Mouse (Mus musculus) MN1 (cell line): ENCODE measurements around the gene Steap3.

Experiments
- DNase-seq: peaks from one replicate; pipeline ENCODE4 v3.0.0-alpha.2; 2016; ENCODE audit warnings: low spot score

Gene Steap3

DNA sequence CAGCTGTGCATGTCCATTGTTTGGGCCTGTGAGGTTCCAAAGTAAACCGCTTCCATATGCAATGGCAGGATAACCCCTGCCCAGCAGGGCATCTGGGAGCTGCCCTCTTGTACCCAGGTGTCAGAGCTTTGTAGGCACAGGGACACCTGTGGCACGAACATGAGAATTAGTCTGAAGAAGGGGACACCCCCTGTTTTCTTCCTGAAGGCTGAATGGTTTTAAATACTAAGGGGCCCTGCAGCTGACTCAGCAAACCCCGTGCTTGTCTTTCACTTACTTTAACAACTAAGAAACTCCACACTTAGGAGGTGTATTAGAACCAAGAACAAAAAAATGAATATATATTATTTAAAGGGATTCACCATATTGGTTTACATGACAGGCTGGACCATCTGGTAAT lies 74.4 kb downstream of the Steap3 start:
- DNase-seq, result no peak

- DNase-seq, result peak; percentile 57
Measured at GRCm38 (mm10) chr1:120197189-120197588, 75.3 kb downstream of the Steap3 start.

- DNase-seq, result no peak
Measured at GRCm38 (mm10) chr1:120196724-120197123, 75.8 kb downstream of the Steap3 start.

DNA sequence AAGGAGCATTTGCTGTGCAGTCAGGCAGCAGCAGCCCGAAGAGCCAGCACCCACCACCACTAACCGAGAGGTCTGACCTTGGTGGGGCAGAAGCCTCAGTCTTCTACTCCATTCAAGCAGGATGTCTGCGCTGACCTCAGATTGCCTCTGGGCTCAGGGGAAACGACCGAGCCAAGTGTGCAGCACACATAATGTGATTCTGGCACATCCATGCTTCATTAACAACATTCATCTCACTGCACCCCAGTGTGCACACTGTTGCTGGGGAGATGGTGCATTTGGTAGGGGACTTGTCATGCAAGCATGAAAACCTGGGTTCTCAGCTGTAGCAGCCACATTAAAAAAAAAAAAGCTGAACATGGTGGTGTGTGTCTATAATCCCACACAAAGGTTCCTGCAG lies 76.6 kb downstream of the Steap3 start:
- no peak for DNase-seq

DNA sequence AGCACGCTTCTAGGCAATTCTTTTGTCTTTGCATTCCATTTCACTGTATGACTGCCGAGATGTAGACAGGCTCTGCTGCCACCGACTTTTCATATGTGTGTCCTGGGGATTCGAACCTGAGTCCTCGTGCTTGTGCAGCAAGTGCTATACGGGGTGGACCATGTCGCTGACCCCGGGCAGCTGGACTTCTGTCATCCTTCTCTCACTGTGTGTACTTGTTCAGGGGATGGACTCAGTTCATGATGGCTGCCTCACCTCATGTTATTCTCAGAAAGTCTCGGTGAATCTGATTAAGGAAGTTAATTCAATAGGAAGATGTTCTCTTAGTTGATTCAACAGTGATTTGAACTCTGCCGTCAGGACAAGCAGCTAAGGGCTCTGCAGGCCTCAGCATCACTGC lies 78.9 kb downstream of the Steap3 start:
- DNase-seq, result no peak

- no peak for DNase-seq
Measured at GRCm38 (mm10) chr1:120192321-120192720, 80.2 kb downstream of the Steap3 start.

DNA sequence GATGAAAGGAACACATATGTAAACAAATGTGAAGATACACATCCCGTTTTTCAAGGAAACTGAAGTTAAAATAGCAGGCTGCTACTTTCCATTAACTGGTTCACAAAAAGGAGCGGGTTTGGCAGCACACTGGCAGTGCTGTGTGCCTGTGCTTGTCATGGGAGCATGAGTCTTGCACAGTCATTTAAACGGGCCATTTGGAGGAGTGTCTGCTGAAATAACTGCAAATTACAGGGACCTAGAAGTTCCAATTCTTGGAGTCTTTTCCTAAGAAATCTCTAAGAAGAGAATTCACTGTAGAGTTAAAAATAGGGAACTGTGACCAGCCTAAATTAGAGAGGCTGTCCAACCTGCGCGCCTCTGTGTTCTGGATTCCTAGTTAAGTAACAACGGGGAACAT lies 81.6 kb downstream of the Steap3 start:
- no peak for DNase-seq

- DNase-seq, result no peak
Measured at GRCm38 (mm10) chr1:120190300-120190699, 82.2 kb downstream of the Steap3 start.

GRCm38 (mm10) chr1:120189206-120189605 lies 83.3 kb downstream of the Steap3 start:
- DNase-seq, result no peak

- DNase-seq, result no peak
Measured at GRCm38 (mm10) chr1:120187059-120187458, 85.4 kb downstream of the Steap3 start.

DNA sequence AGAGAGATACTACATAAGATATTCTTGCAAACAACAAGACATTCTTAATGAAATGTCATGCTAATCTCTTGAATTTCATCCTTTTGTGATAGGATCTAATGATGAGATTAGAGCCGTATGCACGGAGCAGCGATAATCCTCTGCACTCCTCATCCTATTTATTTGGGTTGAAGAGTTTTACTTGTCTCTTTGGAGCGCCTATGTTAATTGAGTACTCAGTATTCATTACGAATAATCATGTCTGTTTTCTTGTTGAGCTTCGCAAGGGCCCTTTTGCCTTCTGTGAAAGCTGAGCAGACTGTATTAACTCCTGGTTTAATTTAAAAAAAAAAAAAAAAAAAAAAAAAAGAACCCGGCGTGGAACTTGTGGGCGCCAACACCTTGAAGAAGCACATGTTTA lies 85.8 kb downstream of the Steap3 start:
- DNase-seq, result no peak

- no peak for DNase-seq
Measured at GRCm38 (mm10) chr1:120186204-120186603, 86.3 kb downstream of the Steap3 start.

GRCm38 (mm10) chr1:120177141-120177540 lies 95.4 kb downstream of the Steap3 start:
- no peak for DNase-seq

- no peak for DNase-seq
Measured at GRCm38 (mm10) chr1:120176313-120176712, 96.2 kb downstream of the Steap3 start.

GRCm38 (mm10) chr1:120174991-120175390 lies 97.5 kb downstream of the Steap3 start:
- DNase-seq, result no peak

DNA sequence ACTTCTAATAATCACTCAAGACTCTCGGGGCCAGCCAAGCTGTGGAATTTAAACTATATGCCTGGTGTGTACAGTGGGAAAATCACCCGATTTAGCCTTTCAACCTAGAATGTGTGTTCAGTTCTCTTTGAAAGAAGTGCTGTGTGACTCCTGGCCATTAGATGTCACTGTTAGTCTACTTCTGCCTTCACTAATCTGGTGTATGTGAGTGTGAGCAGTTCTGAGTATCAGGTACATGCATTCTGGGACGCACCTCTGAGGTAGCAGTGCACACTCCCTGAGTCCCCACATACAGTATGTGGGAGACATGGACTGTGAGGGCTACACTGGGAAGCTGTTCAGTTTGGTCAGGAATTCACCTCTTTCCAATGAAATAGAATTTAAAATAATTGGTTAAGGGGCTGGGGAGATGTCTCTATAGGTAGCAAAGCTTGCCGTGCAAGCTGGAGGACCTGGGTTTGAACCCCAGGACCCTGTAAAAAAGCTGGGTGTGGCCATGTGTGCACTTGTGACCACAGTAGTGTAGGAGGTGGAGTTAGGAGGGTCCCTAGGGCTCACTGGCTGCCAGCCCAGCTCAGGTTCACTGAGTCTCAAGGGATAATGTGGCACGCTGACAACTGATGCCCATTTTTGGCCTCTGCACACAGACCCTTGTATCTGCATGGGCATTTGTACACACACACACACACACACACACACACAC lies 100.5 kb downstream of the Steap3 start:
- peak; percentile 15 for DNase-seq

- no peak for DNase-seq
Measured at GRCm38 (mm10) chr1:120170307-120170706, 102.2 kb downstream of the Steap3 start.

DNA sequence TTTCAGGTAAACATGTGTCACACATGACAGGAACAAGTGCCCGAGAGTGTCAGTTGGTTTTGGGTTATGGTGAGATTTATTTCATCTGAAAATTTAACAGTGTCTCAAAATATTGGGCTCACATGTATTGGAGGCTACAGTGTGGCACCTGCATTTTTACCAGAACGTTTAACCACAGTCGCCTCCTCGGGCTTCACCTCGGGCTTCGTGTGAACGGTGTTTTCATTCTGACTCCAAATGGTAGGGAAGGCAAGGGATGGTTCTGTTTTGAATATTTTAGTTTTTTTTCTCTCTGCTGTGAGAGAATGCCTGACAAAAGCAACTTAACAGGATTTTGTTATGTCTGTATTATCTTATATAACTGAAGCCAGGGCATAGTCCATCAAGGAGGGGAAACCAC lies 103.8 kb downstream of the Steap3 start:
- no peak for DNase-seq

GRCm38 (mm10) chr1:120168016-120168415 lies 104.5 kb downstream of the Steap3 start:
- no peak for DNase-seq

DNA sequence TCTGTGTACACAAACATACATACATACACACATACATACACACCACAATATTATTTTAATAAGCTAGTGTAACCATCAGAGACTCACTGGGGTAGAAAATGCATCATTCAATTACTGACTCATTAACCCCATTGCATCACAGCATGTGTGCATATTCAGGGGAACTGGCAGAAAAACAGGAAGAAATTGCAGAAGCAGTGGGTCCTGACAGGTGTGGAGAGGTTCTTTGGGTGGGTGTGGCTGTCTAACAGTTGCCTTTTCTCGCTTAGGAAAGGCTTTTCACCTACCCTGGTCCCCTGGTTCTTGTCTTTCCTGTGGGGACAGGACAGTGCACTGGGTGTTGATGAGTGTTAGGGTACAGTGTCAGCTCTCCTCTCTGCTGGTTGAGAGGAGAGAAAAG lies 109.9 kb downstream of the Steap3 start:
- no peak for DNase-seq

DNA sequence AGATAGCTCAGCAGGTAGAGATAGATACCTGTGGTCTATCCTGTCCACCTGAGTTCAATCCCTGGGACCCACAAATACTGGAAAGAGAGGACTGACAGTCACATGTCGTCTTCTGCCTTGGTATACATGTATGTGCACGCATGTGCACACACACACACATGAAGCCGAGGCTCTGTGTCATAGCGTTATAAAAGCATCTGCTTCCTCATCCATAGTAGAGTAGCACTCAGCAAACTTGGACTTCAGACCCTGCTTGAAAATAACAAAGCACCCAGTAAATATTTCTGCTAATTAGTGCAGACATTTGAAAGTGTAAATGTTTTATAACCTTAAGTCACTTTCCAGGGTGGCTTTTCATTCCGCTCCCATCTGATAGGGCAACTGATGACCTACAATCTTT lies 111.0 kb downstream of the Steap3 start:
- no peak for DNase-seq

- no peak for DNase-seq
Measured at GRCm38 (mm10) chr1:120158474-120159127, 113.9 kb downstream of the Steap3 start.

DNA sequence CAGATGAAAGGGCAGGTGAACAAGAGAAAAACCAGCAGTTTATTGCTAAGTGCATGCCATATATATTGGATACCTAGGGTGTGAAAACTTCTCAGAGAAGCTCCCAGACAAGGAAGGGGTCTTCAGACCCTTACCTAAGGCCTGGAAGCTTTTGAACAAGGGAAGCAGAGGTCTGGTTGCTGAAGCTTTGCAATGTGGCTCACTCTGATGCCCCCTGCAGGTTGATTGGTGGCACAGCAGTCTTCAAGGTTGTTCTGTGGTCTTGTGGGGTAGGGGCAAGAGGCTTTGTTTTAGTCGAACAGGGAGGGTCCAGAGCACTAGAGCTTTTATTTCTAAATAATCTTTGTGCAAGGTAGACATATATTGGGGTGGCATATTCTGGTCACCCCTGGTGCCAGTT lies 117.2 kb downstream of the Steap3 start:
- DNase-seq, result peak; percentile 33

DNA sequence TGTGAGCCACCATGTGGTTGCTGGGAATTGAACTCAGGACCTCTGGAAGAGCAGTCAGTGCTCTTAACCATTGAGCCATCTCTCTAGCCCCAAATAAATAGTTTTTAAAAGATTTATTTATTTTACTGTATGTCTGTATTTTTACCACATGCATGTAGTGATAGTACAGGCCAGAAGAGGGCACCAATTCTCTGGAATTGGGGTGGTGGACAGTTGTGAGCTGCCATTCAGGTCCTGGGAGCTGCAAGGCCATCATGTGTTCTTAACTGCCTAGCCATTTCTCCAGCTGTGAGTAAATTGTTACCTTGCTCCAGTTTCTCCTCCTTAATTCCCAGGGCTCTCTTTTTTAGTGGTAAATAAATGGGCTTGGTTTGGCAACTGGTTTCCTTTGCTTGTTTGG lies 118.3 kb downstream of the Steap3 start:
- peak; percentile 19 for DNase-seq
